Mouse (Mus musculus): ENCODE measurements around the gene 1700056E22Rik. TPM values are rescaled to one million over a fixed set of nuclear protein-coding genes. Genes with fewer than 3 reads are reported as not detected.

1700056E22Rik gene
- polyA plus RNA-seq, 1 experiment from 2014 or later, result 1.4 TPM

GRCm38 (mm10) chr1:184019722-184020107 lies 14.4 kb downstream of the 1700056E22Rik start:
- no peak overlapping the region for H3K27ac ChIP-seq (replicated peaks; ENCODE audit: low read depth, low read length)
- no peak overlapping the region for H3K4me2 ChIP-seq (ENCODE audit: low read length)
- ATAC-seq (ENCODE audit: low FRiP score, low TSS enrichment) (no peak), DNase-seq (no peak)
- WGBS, result 50% methylated on average over 6 of the region's 6 CpGs
- H3K27me3 ChIP-seq (ENCODE audit: control insufficient read depth, insufficient read depth, low read length), result no peaks in the 10 kb centered on the region
- H3K4me1 ChIP-seq (ENCODE audit: control insufficient read depth, insufficient read depth, low read length), result 0 out of 2 replicates have a peak, but pooled peaks cover 3% of the 10 kb centered on the region
- H3K9me3 ChIP-seq (ENCODE audit: control insufficient read depth, low read length), result no peaks in the 10 kb centered on the region
- H3K36me3 ChIP-seq (ENCODE audit: control insufficient read depth, insufficient read depth, low read length), result no peaks in the 10 kb centered on the region
- no peak overlapping the region for H3K4me3 ChIP-seq (replicated peaks; ENCODE audit: low read depth, low read length)
- H3K9ac ChIP-seq (replicated peaks; ENCODE audit: low read length), result no peak overlapping the region

- no peak for DNase-seq
- Histone ChIP-seq H3K36me3 (ENCODE audit: control insufficient read depth, insufficient read depth, low read length) (no peaks in the 10 kb centered on the region), H3K27ac (replicated peaks; ENCODE audit: low read depth, low read length) (no peak overlapping the region), H3K27me3 (ENCODE audit: control insufficient read depth, insufficient read depth, low read length) (no peaks in the 10 kb centered on the region), H3K4me2 (ENCODE audit: low read length) (no peak overlapping the region), H3K4me1 (ENCODE audit: control insufficient read depth, insufficient read depth, low read length) (0 out of 2 replicates have a peak, but pooled peaks cover 3% of the 10 kb centered on the region), H3K9me3 (ENCODE audit: control insufficient read depth, low read length) (no peaks in the 10 kb centered on the region), H3K9ac (replicated peaks; ENCODE audit: low read length) (no peak overlapping the region), H3K4me3 (replicated peaks; ENCODE audit: low read depth, low read length) (no peak overlapping the region)
- WGBS, result 54% methylated on average over 6 of the region's 6 CpGs
- no peak for ATAC-seq (ENCODE audit: low FRiP score, low TSS enrichment)
Measured at GRCm38 (mm10) chr1:184019042-184019721, 14.9 kb downstream of the 1700056E22Rik start.

- Histone ChIP-seq H3K4me1 (ENCODE audit: control insufficient read depth, insufficient read depth, low read length) (0 out of 2 replicates have a peak, but pooled peaks cover 3% of the 10 kb centered on the region), H3K9ac (replicated peaks; ENCODE audit: low read length) (no peak overlapping the region), H3K9me3 (ENCODE audit: control insufficient read depth, low read length) (no peaks in the 10 kb centered on the region), H3K27me3 (ENCODE audit: control insufficient read depth, insufficient read depth, low read length) (no peaks in the 10 kb centered on the region), H3K27ac (replicated peaks; ENCODE audit: low read depth, low read length) (no peak overlapping the region), H3K4me3 (replicated peaks; ENCODE audit: low read depth, low read length) (no peak overlapping the region), H3K36me3 (ENCODE audit: control insufficient read depth, insufficient read depth, low read length) (no peaks in the 10 kb centered on the region), H3K4me2 (ENCODE audit: low read length) (no peak overlapping the region)
- DNase-seq (no peak), ATAC-seq (ENCODE audit: low FRiP score, low TSS enrichment) (no peak)
- WGBS, result 96% methylated on average over 2 of the region's 2 CpGs
Measured at GRCm38 (mm10) chr1:184017606-184018005, 16.5 kb downstream of the 1700056E22Rik start.

- H3K4me2 ChIP-seq (ENCODE audit: low read length), result no peak overlapping the region
- H3K9me3 ChIP-seq (ENCODE audit: control insufficient read depth, low read length), result no peaks in the 10 kb centered on the region
- WGBS, result 82% methylated on average over 10 of the region's 10 CpGs
- H3K27ac ChIP-seq (replicated peaks; ENCODE audit: low read depth, low read length), result no peak overlapping the region
- ATAC-seq (ENCODE audit: low FRiP score, low TSS enrichment) (no peak), DNase-seq (no peak)
- H3K9ac ChIP-seq (replicated peaks; ENCODE audit: low read length), result no peak overlapping the region
- no peak overlapping the region for H3K4me3 ChIP-seq (replicated peaks; ENCODE audit: low read depth, low read length)
- H3K27me3 ChIP-seq (ENCODE audit: control insufficient read depth, insufficient read depth, low read length), result no peaks in the 10 kb centered on the region
- 0 out of 2 replicates have a peak, but pooled peaks cover 3% of the 10 kb centered on the region for H3K4me1 ChIP-seq (ENCODE audit: control insufficient read depth, insufficient read depth, low read length)
- no peaks in the 10 kb centered on the region for H3K36me3 ChIP-seq (ENCODE audit: control insufficient read depth, insufficient read depth, low read length)
Measured at GRCm38 (mm10) chr1:184015995-184016730, 17.9 kb downstream of the 1700056E22Rik start.

GRCm38 (mm10) chr1:184014091-184014490 lies 20.0 kb downstream of the 1700056E22Rik start:
- H3K9ac ChIP-seq (replicated peaks; ENCODE audit: low read length), result no peak overlapping the region
- H3K27ac ChIP-seq (replicated peaks; ENCODE audit: low read depth, low read length), result no peak overlapping the region
- H3K27me3 ChIP-seq (ENCODE audit: control insufficient read depth, insufficient read depth, low read length), result no peaks in the 10 kb centered on the region
- 0 out of 2 replicates have a peak, but pooled peaks cover under 1% of the 10 kb centered on the region for H3K4me1 ChIP-seq (ENCODE audit: control insufficient read depth, insufficient read depth, low read length)
- H3K4me2 ChIP-seq (ENCODE audit: low read length), result no peak overlapping the region
- WGBS, result 87% methylated on average over 3 of the region's 3 CpGs
- DNase-seq (no peak), ATAC-seq (ENCODE audit: low FRiP score, low TSS enrichment) (no peak)
- no peak overlapping the region for H3K4me3 ChIP-seq (replicated peaks; ENCODE audit: low read depth, low read length)
- no peaks in the 10 kb centered on the region for H3K36me3 ChIP-seq (ENCODE audit: control insufficient read depth, insufficient read depth, low read length)
- no peaks in the 10 kb centered on the region for H3K9me3 ChIP-seq (ENCODE audit: control insufficient read depth, low read length)

- 91% methylated on average over 4 of the region's 4 CpGs for WGBS
- no peak within 1 kb of the TSS for H3K4me2 ChIP-seq (ENCODE audit: low read length)
- no peaks in the 10 kb centered on the region for H3K4me1 ChIP-seq (ENCODE audit: control insufficient read depth, insufficient read depth, low read length)
- no peak for ATAC-seq (ENCODE audit: low FRiP score, low TSS enrichment)
- no peaks in the 10 kb centered on the region for H3K27me3 ChIP-seq (ENCODE audit: control insufficient read depth, insufficient read depth, low read length)
- H3K36me3 ChIP-seq (ENCODE audit: control insufficient read depth, insufficient read depth, low read length), result no peaks in the 10 kb centered on the region
- H3K9ac ChIP-seq (replicated peaks; ENCODE audit: low read length), result no peak within 1 kb of the TSS
- H3K27ac ChIP-seq (replicated peaks; ENCODE audit: low read depth, low read length), result no peak within 1 kb of the TSS
- no peak for DNase-seq
- no peak within 1 kb of the TSS for H3K4me3 ChIP-seq (replicated peaks; ENCODE audit: low read depth, low read length)
- no peaks in the 10 kb centered on the region for H3K9me3 ChIP-seq (ENCODE audit: control insufficient read depth, low read length)
Measured at GRCm38 (mm10) chr1:184013106-184013505, 21.0 kb downstream of the 1700056E22Rik start, which contains the start of gene Dusp10. Gene Dusp10, plus strand, starts transcription at chr1:184013302.

- H3K4me3 ChIP-seq (replicated peaks; ENCODE audit: low read depth, low read length), result no peak overlapping the region
- no peaks in the 10 kb centered on the region for H3K36me3 ChIP-seq (ENCODE audit: control insufficient read depth, insufficient read depth, low read length)
- H3K27ac ChIP-seq (replicated peaks; ENCODE audit: low read depth, low read length), result no peak overlapping the region
- H3K4me2 ChIP-seq (ENCODE audit: low read length), result no peak overlapping the region
- H3K27me3 ChIP-seq (ENCODE audit: control insufficient read depth, insufficient read depth, low read length), result no peaks in the 10 kb centered on the region
- ATAC-seq (ENCODE audit: low FRiP score, low TSS enrichment), result no peak
- H3K9ac ChIP-seq (replicated peaks; ENCODE audit: low read length), result no peak overlapping the region
- no peaks in the 10 kb centered on the region for H3K9me3 ChIP-seq (ENCODE audit: control insufficient read depth, low read length)
- no peak for DNase-seq
- H3K4me1 ChIP-seq (ENCODE audit: control insufficient read depth, insufficient read depth, low read length), result no peaks in the 10 kb centered on the region
- 95% methylated on average over 6 of the region's 6 CpGs for WGBS
Measured at GRCm38 (mm10) chr1:184011311-184011710, 22.8 kb downstream of the 1700056E22Rik start.

GRCm38 (mm10) chr1:184006086-184006485 lies 28.0 kb downstream of the 1700056E22Rik start:
- Histone ChIP-seq H3K9me3 (ENCODE audit: control insufficient read depth, low read length) (no peaks in the 10 kb centered on the region), H3K36me3 (ENCODE audit: control insufficient read depth, insufficient read depth, low read length) (no peaks in the 10 kb centered on the region), H3K4me1 (ENCODE audit: control insufficient read depth, insufficient read depth, low read length) (no peaks in the 10 kb centered on the region), H3K27ac (replicated peaks; ENCODE audit: low read depth, low read length) (no peak overlapping the region), H3K4me3 (replicated peaks; ENCODE audit: low read depth, low read length) (no peak overlapping the region), H3K4me2 (ENCODE audit: low read length) (no peak overlapping the region), H3K27me3 (ENCODE audit: control insufficient read depth, insufficient read depth, low read length) (no peaks in the 10 kb centered on the region), H3K9ac (replicated peaks; ENCODE audit: low read length) (no peak overlapping the region)
- ATAC-seq (ENCODE audit: low FRiP score, low TSS enrichment), result no peak
- no peak for DNase-seq
